Mouse (Mus musculus): ENCODE data around the gene Nrn1l. TPM values are rescaled to one million over a fixed set of nuclear protein-coding genes. Genes with fewer than 3 reads are reported as not detected.
A peak's percentile ranks its signal among the peaks of the same experiment; 100 is the strongest.

Gene Nrn1l
- polyA plus RNA-seq, 1 experiment from 2014 or later, result 0.27 TPM

DNA sequence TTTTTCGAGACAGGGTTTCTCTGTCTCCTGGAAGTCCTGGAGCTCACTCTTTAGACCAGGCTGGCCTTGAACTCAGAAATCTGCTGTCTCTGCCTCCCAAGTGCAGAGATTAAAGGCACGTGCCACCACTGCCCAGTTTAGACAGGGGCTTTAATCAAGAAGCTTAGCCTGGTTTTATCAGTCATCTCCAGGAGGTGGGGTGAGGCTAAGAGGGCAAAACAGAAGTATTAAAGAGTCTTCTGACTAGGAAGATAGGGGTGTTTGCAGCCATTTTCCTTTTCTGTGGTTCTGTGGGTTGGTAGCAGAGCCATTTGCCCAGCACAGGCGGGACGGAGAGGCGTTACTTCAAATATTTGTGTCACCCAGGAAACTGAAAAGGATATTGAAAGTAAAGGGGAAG is 34.1 kb upstream of the Nrn1l start:
- peaks cover 30% of the 10 kb centered on the region for H3K4me1 ChIP-seq (ENCODE audit: insufficient read depth, low read depth, low read length)
- ATAC-seq, result no peak

DNA sequence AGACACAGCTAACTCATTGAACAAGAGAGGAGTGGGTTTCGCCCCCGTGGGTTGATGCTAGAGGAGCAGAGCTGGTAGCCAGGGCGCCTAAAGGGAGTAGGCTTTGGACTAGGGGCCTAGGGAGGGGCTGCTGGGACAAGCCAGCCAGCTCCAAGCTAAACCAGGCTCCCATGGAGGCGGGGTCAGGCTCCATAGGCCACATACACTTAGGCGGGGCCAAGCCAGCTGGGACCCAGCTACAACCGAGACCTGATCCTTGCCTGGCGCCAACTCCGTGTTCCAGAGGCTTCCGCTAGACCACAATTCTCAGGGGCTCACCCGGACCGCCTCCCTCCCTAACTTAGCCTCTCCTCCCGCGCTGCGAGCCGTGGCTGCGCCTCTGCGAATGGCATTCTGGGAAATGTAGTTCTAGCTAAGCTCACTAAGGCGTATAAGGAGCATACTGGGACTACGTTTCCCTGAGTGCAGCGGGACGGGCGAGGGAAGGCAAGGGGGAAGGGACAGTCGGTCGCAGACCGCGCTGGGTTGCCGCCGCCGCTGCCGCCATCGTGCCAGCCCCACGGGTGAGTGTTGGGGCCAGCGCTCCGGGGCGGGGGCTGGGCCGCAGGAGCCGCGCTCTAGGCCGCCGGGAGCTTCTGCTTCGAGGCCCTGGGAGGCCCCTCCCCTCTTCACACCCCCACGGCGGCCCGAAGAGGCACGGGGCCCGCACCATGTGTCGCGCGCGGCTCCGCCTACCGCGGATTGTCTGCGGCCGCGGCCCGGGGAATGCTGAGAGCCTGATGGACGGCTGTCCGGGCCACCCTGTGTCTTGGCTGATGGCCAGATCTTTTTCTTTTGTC is 33.0 kb upstream of the Nrn1l start, which contains the start of gene Nutf2:
Nutf2 (plus strand) TSS at position 438 of the 839 bp plus-strand sequence.
- Histone ChIP-seq H3K4me1 (ENCODE audit: insufficient read depth, low read depth, low read length) (peaks cover 30% of the 10 kb centered on the region), H3K4me2 (replicated peaks; ENCODE audit: low read depth, low read length) (peak within 1 kb of the TSS; percentile 86), H3K9ac (replicated peaks; ENCODE audit: low read depth) (peak within 1 kb of the TSS; percentile 75), H3K4me3 (ENCODE audit: low read depth, low read length) (peak within 1 kb of the TSS; percentile 66), H3K36me3 (ENCODE audit: insufficient read depth, low read length) (no peaks in the 10 kb centered on the region), H3K9me3 (ENCODE audit: low read length) (no peaks in the 10 kb centered on the region), H3K27ac (ENCODE audit: low read length) (peak within 1 kb of the TSS; percentile 83), H3K27me3 (replicated peaks; ENCODE audit: insufficient read depth, low read length) (no peaks in the 10 kb centered on the region)
- peak; percentile 100 for DNase-seq (ENCODE audit: low spot score)
- 2% methylated on average over 49 of the region's 59 CpGs for WGBS
- ATAC-seq, result peak; percentile 97
- no peak; the same call in 1 of the 2 replicates for TF ChIP-seq EP300 (IDR thresholded peaks at IDR 0.05)
- no peak for TF ChIP-seq CTCF (IDR thresholded peaks at IDR 0.05)

More for the DNA sequence above, 34.1 kb upstream of the Nrn1l start:
- Histone ChIP-seq H3K27me3 (replicated peaks; ENCODE audit: insufficient read depth, low read length) (no peaks in the 10 kb centered on the region), H3K27ac (ENCODE audit: low read length) (peak overlapping the region; percentile 83), H3K9me3 (ENCODE audit: low read length) (no peaks in the 10 kb centered on the region), H3K36me3 (ENCODE audit: insufficient read depth, low read length) (no peaks in the 10 kb centered on the region), H3K4me2 (replicated peaks; ENCODE audit: low read depth, low read length) (no peak overlapping the region; the same call in 1 of the 2 replicates), H3K9ac (replicated peaks; ENCODE audit: low read depth) (no peak overlapping the region), H3K4me3 (ENCODE audit: low read depth, low read length) (no peak overlapping the region)
- no peak for TF ChIP-seq CTCF (IDR thresholded peaks at IDR 0.05)
- TF ChIP-seq EP300 (IDR thresholded peaks at IDR 0.05), result no peak
- 45% methylated on average over 5 of the region's 5 CpGs for WGBS
- DNase-seq (ENCODE audit: low spot score), result no peak

DNA sequence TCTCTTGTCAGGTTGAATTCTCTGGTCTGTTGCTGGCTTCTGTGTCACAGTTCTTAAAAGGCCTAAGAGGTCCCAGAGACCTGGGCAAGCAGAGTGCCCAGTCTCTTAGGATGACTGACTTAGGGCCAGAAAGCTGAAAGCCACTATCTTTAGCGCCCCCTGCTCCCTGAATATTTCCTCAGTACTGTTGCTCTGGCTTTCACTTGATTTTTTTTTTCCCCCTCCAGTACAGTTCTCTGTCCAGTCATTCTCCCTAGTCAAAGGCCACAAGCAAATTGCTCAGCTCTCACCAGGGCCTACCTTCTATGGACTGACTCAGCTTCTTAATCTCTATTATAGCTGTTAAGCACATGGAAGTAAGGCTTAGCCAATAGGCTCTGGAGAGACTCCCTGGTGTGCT is 31.4 kb upstream of the Nrn1l start:
- H3K4me2 ChIP-seq (replicated peaks; ENCODE audit: low read depth, low read length), result peak overlapping the region; percentile 86
- WGBS, result 6% methylated on average over 1 of the region's 1 CpGs
- no peak overlapping the region for H3K27ac ChIP-seq (ENCODE audit: low read length)
- ATAC-seq (no peak), DNase-seq (ENCODE audit: low spot score) (peak; percentile 61)
- H3K27me3 ChIP-seq (replicated peaks; ENCODE audit: insufficient read depth, low read length), result no peaks in the 10 kb centered on the region
- no peaks in the 10 kb centered on the region for H3K9me3 ChIP-seq (ENCODE audit: low read length)
- TF ChIP-seq CTCF (IDR thresholded peaks at IDR 0.05) (peak; percentile 52), EP300 (IDR thresholded peaks at IDR 0.05) (no peak)
- H3K4me3 ChIP-seq (ENCODE audit: low read depth, low read length), result no peak overlapping the region
- H3K36me3 ChIP-seq (ENCODE audit: insufficient read depth, low read length), result no peaks in the 10 kb centered on the region
- peaks cover 17% of the 10 kb centered on the region for H3K4me1 ChIP-seq (ENCODE audit: insufficient read depth, low read depth, low read length)
- H3K9ac ChIP-seq (replicated peaks; ENCODE audit: low read depth), result peak overlapping the region; percentile 75

DNA sequence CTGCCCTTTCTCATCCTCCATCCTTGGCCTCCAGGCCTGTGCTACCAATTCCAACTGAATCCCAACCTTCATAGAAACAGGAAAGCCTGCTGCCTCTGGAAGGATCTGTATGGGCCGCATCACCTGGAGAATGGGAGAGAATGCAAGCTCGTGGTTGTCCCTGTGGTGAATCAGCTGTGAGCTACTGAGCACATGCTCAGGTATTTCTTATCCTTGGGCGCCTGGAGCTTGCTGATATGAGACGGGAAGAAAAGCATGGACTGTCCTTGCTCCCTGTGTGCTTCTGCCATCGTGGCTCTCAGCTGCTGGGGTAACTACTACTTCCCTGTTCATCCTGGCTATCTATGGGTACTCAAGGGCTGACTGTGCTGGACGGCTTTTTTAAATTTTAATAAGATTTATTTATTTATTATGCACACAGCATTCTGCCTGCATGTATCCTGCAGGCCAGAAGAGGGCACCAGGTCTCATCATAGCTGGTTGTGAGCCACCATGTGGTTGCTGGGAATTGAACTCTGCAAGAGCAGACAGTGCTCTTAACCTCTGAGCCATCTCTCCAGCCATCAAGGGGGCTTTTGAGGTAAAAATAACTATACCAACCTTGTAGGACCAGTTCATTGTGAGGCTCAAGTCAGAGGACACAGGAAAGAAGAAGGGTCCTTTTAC is 26.9 kb upstream of the Nrn1l start:
- Histone ChIP-seq H3K4me2 (replicated peaks; ENCODE audit: low read depth, low read length) (no peak overlapping the region), H3K27me3 (replicated peaks; ENCODE audit: insufficient read depth, low read length) (no peaks in the 10 kb centered on the region), H3K36me3 (ENCODE audit: insufficient read depth, low read length) (no peaks in the 10 kb centered on the region), H3K4me3 (ENCODE audit: low read depth, low read length) (no peak overlapping the region), H3K27ac (ENCODE audit: low read length) (no peak overlapping the region), H3K4me1 (ENCODE audit: insufficient read depth, low read depth, low read length) (peaks cover 3% of the 10 kb centered on the region), H3K9me3 (ENCODE audit: low read length) (no peaks in the 10 kb centered on the region), H3K9ac (replicated peaks; ENCODE audit: low read depth) (no peak overlapping the region)
- ATAC-seq (no peak), DNase-seq (ENCODE audit: low spot score) (no peak)
- TF ChIP-seq EP300 (IDR thresholded peaks at IDR 0.05) (no peak), CTCF (IDR thresholded peaks at IDR 0.05) (peak; percentile 61)
- 87% methylated on average over 6 of the region's 6 CpGs for WGBS

DNA sequence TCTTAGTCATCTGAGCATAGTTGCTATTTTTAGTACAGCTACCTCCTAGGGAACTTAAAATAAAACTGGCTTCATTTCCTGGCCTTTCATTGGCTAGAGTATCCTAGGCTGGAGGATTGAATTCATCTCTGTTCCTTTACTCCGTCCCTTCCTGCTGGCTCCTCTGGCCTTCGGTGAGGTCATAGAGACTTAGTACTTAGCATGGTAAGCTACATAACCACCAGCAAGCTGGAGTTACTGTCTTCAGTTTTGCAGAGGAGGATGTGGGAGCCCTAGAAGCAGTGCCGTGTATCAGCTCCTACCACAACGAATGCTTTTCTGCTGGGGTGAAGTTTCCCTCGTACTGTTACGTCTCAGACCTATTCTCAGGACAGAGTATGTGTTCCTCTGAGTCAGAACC is 19.1 kb upstream of the Nrn1l start:
- H3K4me3 ChIP-seq (ENCODE audit: low read depth, low read length), result no peak overlapping the region
- WGBS, result 60% methylated on average over 6 of the region's 6 CpGs

More for the DNA sequence above, 19.1 kb upstream of the Nrn1l start:
- no peaks in the 10 kb centered on the region for H3K27me3 ChIP-seq (replicated peaks; ENCODE audit: insufficient read depth, low read length)
- peaks cover 18% of the 10 kb centered on the region; the same call in 1 of the 2 replicates for H3K36me3 ChIP-seq (ENCODE audit: insufficient read depth, low read length)
- H3K9me3 ChIP-seq (ENCODE audit: low read length), result no peaks in the 10 kb centered on the region
- H3K4me2 ChIP-seq (replicated peaks; ENCODE audit: low read depth, low read length), result no peak overlapping the region
- DNase-seq (ENCODE audit: low spot score) (peak; percentile 21), ATAC-seq (peak; percentile 77)
- peak overlapping the region; percentile 32 for H3K27ac ChIP-seq (ENCODE audit: low read length)
- TF ChIP-seq EP300 (IDR thresholded peaks at IDR 0.05) (no peak), CTCF (IDR thresholded peaks at IDR 0.05) (no peak)
- H3K4me1 ChIP-seq (ENCODE audit: insufficient read depth, low read depth, low read length), result no peaks in the 10 kb centered on the region
- no peak overlapping the region for H3K9ac ChIP-seq (replicated peaks; ENCODE audit: low read depth)
